Mouse (Mus musculus) myocyte (in vitro differentiated cells): ENCODE data around the gene Cacng2.

ENCODE experiments used
- E2F4 ChIP-seq: IDR thresholded peaks from one replicate; pipeline ENCODE4 v1.6.1; 2011; ENCODE audit warnings: mild to moderate bottlenecking, control low read depth, moderate library complexity; ENCODE audit not compliant: insufficient read depth
- USF1 ChIP-seq: IDR thresholded peaks from one replicate; pipeline ENCODE4 v1.6.1; 2011; ENCODE audit warnings: low read depth, mild to moderate bottlenecking, control low read depth, moderate library complexity

GRCm38 (mm10) chr15:78157824-78158223, 38.0 kb upstream of the Cacng2 start:
- no peak for TF ChIP-seq E2F4
- TF ChIP-seq USF1 = no peak
